Mouse (Mus musculus) intestine, embryonic 16.5 days (tissue): ENCODE data around the gene Olfr575. TPM values are rescaled to one million over a fixed set of nuclear protein-coding genes. Genes with fewer than 3 reads are reported as not detected.
A peak's percentile ranks its signal among the peaks of the same experiment; 100 is the strongest.

Source experiments
- ATAC-seq: fragments of 200-750 bp; cut with Nextera tagmentation; 2 replicates; pipeline ENCODE4 v1.8.0; 2017; ENCODE audit warnings: moderate TSS enrichment, moderate library complexity
- H3K27ac ChIP-seq: fragments of 300-500 bp; sonication (generic); 2 replicates; pipeline ENCODE4 v1.5.1; 2014; ENCODE audit warnings: mild to moderate bottlenecking, low read length
- H3K27me3 ChIP-seq: fragments of 300-500 bp; sonication (generic); replicated peaks from 2 replicates; pipeline ENCODE4 v1.6.1; 2014; ENCODE audit warnings: low read length, control low read depth, mixed read lengths; ENCODE audit not compliant: control insufficient read depth, insufficient read depth
- H3K36me3 ChIP-seq: fragments of 300-500 bp; sonication (generic); 2 replicates; pipeline ENCODE4 v1.6.1; 2014; ENCODE audit warnings: low read length, control low read depth; ENCODE audit not compliant: control insufficient read depth, insufficient read depth
- H3K4me1 ChIP-seq: fragments of 300-500 bp; sonication (generic); 2 replicates; pipeline ENCODE4 v1.6.1; 2014; ENCODE audit warnings: low read length, control low read depth, mixed read lengths; ENCODE audit not compliant: control insufficient read depth, insufficient read depth
- H3K4me2 ChIP-seq: fragments of 300-500 bp; sonication (generic); 2 replicates; pipeline ENCODE4 v1.6.1; 2014; ENCODE audit warnings: low read depth, low read length, control low read depth
- H3K4me3 ChIP-seq: fragments of 300-500 bp; sonication (generic); 2 replicates; pipeline ENCODE4 v1.5.1; 2014; ENCODE audit warnings: mild to moderate bottlenecking, low read length
- H3K9ac ChIP-seq: fragments of 300-500 bp; sonication (generic); 2 replicates; pipeline ENCODE4 v1.6.1; 2014; ENCODE audit warnings: low read depth, low read length
- H3K9me3 ChIP-seq: fragments of 300-500 bp; sonication (generic); 2 replicates; pipeline ENCODE4 v1.6.1; 2016; ENCODE audit warnings: low read length, control low read depth; ENCODE audit not compliant: control insufficient read depth
- WGBS: fragments of 180-500 bp; shearing (Covaris S2); extraction: QIAGEN DNeasy Blood & Tissue Kit; methylation state at CpG from one replicate; pipeline ENCODE4 v1.1.7; 2014; 5-methylcytosine and 5-hydroxymethylcytosine counted together
- polyA plus RNA-seq: library from polyadenylated mRNA; unstranded; fragments of >200 nt; fragmentation: Nextera tagmentation; extraction: Ambion mirVana; gene quantifications from 2 replicates; pipeline ENCODE4 v1.2.1, GENCODE M21; 2015

Gene Olfr575
- polyA plus RNA-seq, 1 experiment from 2014 or later: not detected

DNA sequence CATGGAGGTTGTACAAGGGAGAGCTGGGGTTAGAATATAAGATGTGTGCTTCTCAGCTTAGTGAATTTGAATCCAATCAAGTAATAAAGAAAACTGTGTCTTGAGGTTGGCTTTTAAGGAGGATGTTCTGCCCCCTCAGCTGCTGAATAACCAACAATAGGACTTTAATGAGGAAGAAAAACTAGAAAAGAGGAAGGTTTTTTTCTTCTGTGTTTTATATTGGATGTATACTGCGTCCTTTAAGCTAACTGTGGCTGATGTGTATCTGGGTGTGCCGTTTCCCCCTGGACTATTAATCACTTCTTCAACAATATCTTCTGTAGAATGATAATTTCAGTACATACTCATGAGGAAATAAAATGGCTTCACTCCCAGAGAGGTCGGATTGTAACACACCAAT is 31.5 kb downstream of the Olfr575 start:
- no peak overlapping the region for H3K4me3 ChIP-seq
- H3K27ac ChIP-seq: no peak overlapping the region
- no peaks in the 10 kb centered on the region for H3K9me3 ChIP-seq
- H3K36me3 ChIP-seq: no peaks in the 10 kb centered on the region
- H3K27me3 ChIP-seq: no peaks in the 10 kb centered on the region
- no peaks in the 10 kb centered on the region for H3K4me1 ChIP-seq
- H3K9ac ChIP-seq: no peak overlapping the region
- no peak overlapping the region for H3K4me2 ChIP-seq
- 65% methylated on average over 3 of the region's 3 CpGs for WGBS
- no peak for ATAC-seq

DNA sequence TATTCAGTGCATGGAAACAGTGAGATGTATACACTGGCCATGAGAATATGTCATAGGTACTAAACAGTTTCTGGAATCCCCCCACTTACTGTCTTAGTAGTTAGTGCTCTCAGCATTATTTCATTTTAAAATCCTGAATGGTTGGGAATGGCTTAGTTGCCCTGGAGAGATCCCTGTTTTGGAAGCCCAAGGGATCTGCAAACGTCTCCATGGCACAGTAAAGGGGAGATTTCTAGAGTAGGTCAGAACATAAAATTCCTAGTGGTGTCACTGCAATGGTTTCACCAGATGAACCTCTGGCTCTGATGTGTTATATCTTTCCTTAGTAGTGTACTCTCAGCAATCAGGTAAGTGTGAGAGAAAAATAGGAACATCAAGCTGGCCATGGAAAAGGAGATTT is 34.5 kb downstream of the Olfr575 start, which contains the start of gene Olfr572:
Gene Olfr572, plus strand, starts transcription at position 301 of the 400 bp plus-strand sequence.
- no peak within 1 kb of the TSS for H3K4me2 ChIP-seq
- no peak within 1 kb of the TSS for H3K4me3 ChIP-seq
- H3K9me3 ChIP-seq: no peaks in the 10 kb centered on the region
- WGBS: 48% methylated on average over 1 of the region's 1 CpGs
- no peak within 1 kb of the TSS for H3K27ac ChIP-seq
- no peak for ATAC-seq
- H3K4me1 ChIP-seq: no peaks in the 10 kb centered on the region
- H3K9ac ChIP-seq: no peak within 1 kb of the TSS
- no peaks in the 10 kb centered on the region for H3K27me3 ChIP-seq
- H3K36me3 ChIP-seq: no peaks in the 10 kb centered on the region

GRCm38 (mm10) chr7:102919632-102920031 is 38.9 kb downstream of the Olfr575 start:
- H3K27me3 ChIP-seq: no peaks in the 10 kb centered on the region
- H3K4me3 ChIP-seq: no peak overlapping the region
- H3K4me1 ChIP-seq: no peaks in the 10 kb centered on the region
- no peak overlapping the region for H3K4me2 ChIP-seq
- no peak overlapping the region for H3K9ac ChIP-seq
- ATAC-seq: peak; percentile 64
- no peaks in the 10 kb centered on the region for H3K9me3 ChIP-seq
- WGBS: 8% methylated on average over 1 of the region's 1 CpGs
- no peak overlapping the region for H3K27ac ChIP-seq
- H3K36me3 ChIP-seq: no peaks in the 10 kb centered on the region

DNA sequence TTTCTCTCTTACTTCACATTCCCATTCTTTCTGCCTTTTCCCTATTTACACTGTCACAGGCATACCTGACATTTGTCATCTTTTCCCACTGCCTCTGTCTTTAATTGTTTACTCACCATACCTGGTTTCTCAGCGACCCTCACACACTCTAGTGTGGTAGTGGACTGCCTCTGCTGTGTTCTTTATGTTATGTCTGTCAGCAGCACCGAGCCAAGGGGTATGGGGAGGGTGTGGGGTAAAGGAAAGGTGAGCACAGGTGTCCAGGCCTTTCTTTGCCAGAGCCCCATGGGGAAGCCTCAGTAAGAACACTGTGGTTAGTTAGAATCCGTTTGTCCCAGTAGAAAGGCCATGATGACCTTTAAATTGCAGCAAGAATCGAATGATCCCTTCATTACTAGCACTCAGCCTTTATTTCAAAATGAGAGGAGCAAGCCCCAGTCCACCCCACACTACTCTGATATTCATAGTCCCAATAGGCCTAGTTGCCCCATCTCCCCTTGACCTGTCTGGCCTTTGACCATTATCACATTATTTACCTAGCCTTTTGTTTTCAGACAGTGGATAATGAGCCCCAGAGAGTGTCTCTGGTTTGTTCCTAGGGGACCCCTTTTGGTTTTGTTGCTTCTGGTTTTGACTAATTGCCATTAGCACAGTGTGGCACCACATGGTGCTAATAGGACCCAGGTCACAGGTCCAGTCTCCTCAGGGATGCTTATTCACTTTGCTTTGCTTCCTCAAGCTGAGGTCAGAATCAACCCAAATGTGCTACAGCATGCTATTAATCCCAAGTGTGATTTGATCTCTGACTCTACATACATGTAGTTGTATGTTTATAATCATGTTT is 41.3 kb downstream of the Olfr575 start, which contains the start of gene Olfr571:
Gene Olfr571, minus strand, starts transcription at position 505 of the 844 bp plus-strand sequence.
- no peaks in the 10 kb centered on the region for H3K9me3 ChIP-seq
- no peaks in the 10 kb centered on the region for H3K4me1 ChIP-seq
- no peak within 1 kb of the TSS for H3K4me3 ChIP-seq
- ATAC-seq: no peak
- no peak within 1 kb of the TSS for H3K9ac ChIP-seq
- no peak within 1 kb of the TSS for H3K27ac ChIP-seq
- no peaks in the 10 kb centered on the region for H3K36me3 ChIP-seq
- H3K27me3 ChIP-seq: no peaks in the 10 kb centered on the region
- 55% methylated on average over 4 of the region's 4 CpGs for WGBS
- no peak within 1 kb of the TSS for H3K4me2 ChIP-seq

DNA sequence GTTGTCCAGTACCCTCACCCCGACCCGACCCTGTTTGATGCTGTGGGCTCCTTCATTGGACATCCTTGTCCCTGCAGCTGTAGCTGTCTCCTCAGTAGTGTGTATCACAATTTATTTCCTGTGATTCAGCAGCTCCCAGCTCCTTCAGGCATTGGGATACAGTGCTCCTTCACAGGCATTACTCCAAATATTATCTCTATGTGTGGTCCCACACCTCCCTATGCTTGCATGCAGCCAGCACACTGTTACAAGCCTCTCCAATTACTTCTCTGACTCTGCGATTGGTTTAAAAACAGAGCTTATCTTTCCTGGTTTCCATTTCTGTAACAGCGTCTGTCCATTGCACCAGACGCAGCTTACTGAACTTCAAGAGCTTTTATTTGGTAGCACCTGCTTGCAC is 42.2 kb downstream of the Olfr575 start:
- H3K9ac ChIP-seq: no peak overlapping the region
- H3K4me3 ChIP-seq: no peak overlapping the region
- no peak overlapping the region for H3K27ac ChIP-seq
- no peaks in the 10 kb centered on the region for H3K27me3 ChIP-seq
- H3K4me2 ChIP-seq: no peak overlapping the region
- WGBS: 47% methylated on average over 5 of the region's 5 CpGs
- no peak for ATAC-seq
- no peaks in the 10 kb centered on the region for H3K36me3 ChIP-seq
- no peaks in the 10 kb centered on the region for H3K4me1 ChIP-seq
- H3K9me3 ChIP-seq: no peaks in the 10 kb centered on the region

DNA sequence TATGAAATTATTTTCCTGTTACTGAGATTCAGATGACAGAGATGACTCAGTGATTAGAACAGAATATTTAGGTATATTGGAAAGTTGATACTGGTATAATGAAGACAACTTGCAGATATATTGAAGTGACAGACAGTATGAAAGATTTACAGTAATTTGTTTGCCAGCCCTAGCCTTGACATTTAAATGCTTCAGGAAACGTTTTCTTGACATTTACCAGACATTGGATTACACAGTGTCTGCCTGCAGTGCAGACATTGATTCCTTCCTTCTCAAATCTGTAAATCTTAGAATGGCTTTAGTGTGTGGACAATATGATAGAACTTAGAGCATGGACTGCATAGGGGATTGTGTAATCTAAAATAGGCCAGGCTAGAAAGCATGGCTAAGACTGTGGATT is 43.3 kb downstream of the Olfr575 start:
- H3K4me3 ChIP-seq: no peak overlapping the region
- H3K9ac ChIP-seq: no peak overlapping the region
- no peak for ATAC-seq
- no peaks in the 10 kb centered on the region for H3K4me1 ChIP-seq
- no peaks in the 10 kb centered on the region for H3K36me3 ChIP-seq
- no peak overlapping the region for H3K27ac ChIP-seq
- H3K27me3 ChIP-seq: no peaks in the 10 kb centered on the region
- 17% methylated on average over 1 of the region's 1 CpGs for WGBS
- no peaks in the 10 kb centered on the region for H3K9me3 ChIP-seq
- H3K4me2 ChIP-seq: no peak overlapping the region

Other genes with a start within 250 kb of the Olfr575 start
- gene Olfr33, start 239.7 kb downstream of the Olfr575 start, polyA plus RNA-seq: not detected in 2 replicates
- not detected in 2 replicates for gene Olfr559, start 231.3 kb downstream of the Olfr575 start, polyA plus RNA-seq
- not detected in 2 replicates for gene Olfr560, start 199.4 kb downstream of the Olfr575 start, polyA plus RNA-seq
- gene Olfr78, start 199.3 kb downstream of the Olfr575 start, polyA plus RNA-seq: 0.39 and 0.58 TPM in 2 replicates
- not detected in 2 replicates for gene Olfr561, start 187.6 kb downstream of the Olfr575 start, polyA plus RNA-seq
- gene Olfr564, start 155.3 kb downstream of the Olfr575 start, polyA plus RNA-seq: not detected in 2 replicates
- not detected in 2 replicates for gene Olfr566, start 100.0 kb downstream of the Olfr575 start, polyA plus RNA-seq
- gene Olfr568, start 81.7 kb downstream of the Olfr575 start, polyA plus RNA-seq: not detected in 2 replicates
- not detected in 2 replicates for gene Olfr569, start 67.9 kb downstream of the Olfr575 start, polyA plus RNA-seq
- not detected in 2 replicates for gene Olfr570, start 64.2 kb downstream of the Olfr575 start, polyA plus RNA-seq
- not detected in 2 replicates for gene Olfr571, start 41.2 kb downstream of the Olfr575 start, polyA plus RNA-seq
- not detected in 2 replicates for gene Olfr572, start 34.4 kb downstream of the Olfr575 start, polyA plus RNA-seq
- not detected in 2 replicates for gene Olfr573-ps1, start 16.2 kb downstream of the Olfr575 start, polyA plus RNA-seq
- not detected in 2 replicates for gene Olfr574, start 10.3 kb downstream of the Olfr575 start, polyA plus RNA-seq
- not detected in 2 replicates for gene Olfr576, start 3.9 kb upstream of the Olfr575 start, polyA plus RNA-seq
- gene Olfr577, start 17.2 kb upstream of the Olfr575 start, polyA plus RNA-seq: not detected in 2 replicates
- not detected in 2 replicates for gene Olfr578, start 30.5 kb upstream of the Olfr575 start, polyA plus RNA-seq
- gene Olfr582, start 79.2 kb upstream of the Olfr575 start, polyA plus RNA-seq: not detected in 2 replicates
- gene Olfr583, start 92.5 kb upstream of the Olfr575 start, polyA plus RNA-seq: not detected in 2 replicates
- not detected in 2 replicates for gene Olfr584, start 123.1 kb upstream of the Olfr575 start, polyA plus RNA-seq
- not detected in 2 replicates for gene Olfr585, start 138.9 kb upstream of the Olfr575 start, polyA plus RNA-seq
- not detected in 2 replicates for gene Olfr586, start 166.9 kb upstream of the Olfr575 start, polyA plus RNA-seq
- not detected in 2 replicates for gene Olfr588-ps1, start 182.1 kb upstream of the Olfr575 start, polyA plus RNA-seq
- gene Olfr589, start 197.6 kb upstream of the Olfr575 start, polyA plus RNA-seq: not detected in 2 replicates
- gene Olfr591, start 219.6 kb upstream of the Olfr575 start, polyA plus RNA-seq: not detected in 2 replicates
- not detected in 2 replicates for gene Olfr592, start 226.0 kb upstream of the Olfr575 start, polyA plus RNA-seq